Mouse (Mus musculus) midbrain, embryonic 16.5 days (tissue): ENCODE measurements around the gene Fat3. TPM values are rescaled to one million over a fixed set of nuclear protein-coding genes. Genes with fewer than 3 reads are reported as not detected.

Experiments
- ATAC-seq: fragments of 200-750 bp; cut with Nextera tagmentation; 2 replicates; pipeline ENCODE4 v1.8.0; 2017; ENCODE audit warnings: moderate TSS enrichment
- H3K27ac ChIP-seq: fragments of 300-500 bp; sonication (generic); 2 replicates; pipeline ENCODE4 v1.5.1; 2014; ENCODE audit warnings: mild to moderate bottlenecking, low read length, mixed read lengths
- H3K27me3 ChIP-seq: fragments of 300-500 bp; sonication (generic); 2 replicates; pipeline ENCODE4 v1.6.1; 2014; ENCODE audit warnings: low read depth, low read length, mixed read lengths; ENCODE audit not compliant: control insufficient read depth, insufficient read depth
- H3K36me3 ChIP-seq: fragments of 300-500 bp; sonication (generic); 2 replicates; pipeline ENCODE4 v1.6.1; 2014; ENCODE audit warnings: mild to moderate bottlenecking, low read length, moderate library complexity, mixed read lengths; ENCODE audit not compliant: control insufficient read depth, insufficient read depth
- H3K4me1 ChIP-seq: fragments of 300-500 bp; sonication (generic); 2 replicates; pipeline ENCODE4 v1.6.1; 2014; ENCODE audit warnings: mild to moderate bottlenecking, low read length, mixed read lengths; ENCODE audit not compliant: control insufficient read depth, insufficient read depth
- H3K4me2 ChIP-seq: fragments of 300-500 bp; sonication (generic); 2 replicates; pipeline ENCODE4 v1.6.1; 2014; ENCODE audit warnings: mild to moderate bottlenecking, low read length, mixed read lengths
- H3K4me3 ChIP-seq: fragments of 300-500 bp; sonication (generic); 2 replicates; pipeline ENCODE4 v1.5.1; 2014; ENCODE audit warnings: low read depth, mild to moderate bottlenecking, low read length, moderate library complexity, mixed read lengths
- H3K9ac ChIP-seq: fragments of 300-500 bp; sonication (generic); 2 replicates; pipeline ENCODE4 v1.6.1; 2014; ENCODE audit warnings: low read depth, low read length, mixed read lengths
- H3K9me3 ChIP-seq: fragments of 300-500 bp; sonication (generic); replicated peaks from 2 replicates; pipeline ENCODE4 v1.6.1; 2014; ENCODE audit warnings: mild to moderate bottlenecking, low read length, mixed read lengths; ENCODE audit not compliant: control insufficient read depth, poor library complexity, severe bottlenecking
- WGBS: fragments of 180-500 bp; shearing (Covaris S2); extraction: QIAGEN DNeasy Blood & Tissue Kit; methylation state at CpG from one replicate; pipeline ENCODE4 v1.1.7; 2014; 5-methylcytosine and 5-hydroxymethylcytosine counted together
- polyA plus RNA-seq: library from polyadenylated mRNA; unstranded; fragments of >200 nt; fragmentation: Nextera tagmentation; extraction: Ambion mirVana; gene quantifications from 2 replicates; pipeline ENCODE4 v1.2.1, GENCODE M21; 2015

Fat3 gene
- polyA plus RNA-seq, 1 experiment from 2014 or later, result 13.4 TPM

DNA sequence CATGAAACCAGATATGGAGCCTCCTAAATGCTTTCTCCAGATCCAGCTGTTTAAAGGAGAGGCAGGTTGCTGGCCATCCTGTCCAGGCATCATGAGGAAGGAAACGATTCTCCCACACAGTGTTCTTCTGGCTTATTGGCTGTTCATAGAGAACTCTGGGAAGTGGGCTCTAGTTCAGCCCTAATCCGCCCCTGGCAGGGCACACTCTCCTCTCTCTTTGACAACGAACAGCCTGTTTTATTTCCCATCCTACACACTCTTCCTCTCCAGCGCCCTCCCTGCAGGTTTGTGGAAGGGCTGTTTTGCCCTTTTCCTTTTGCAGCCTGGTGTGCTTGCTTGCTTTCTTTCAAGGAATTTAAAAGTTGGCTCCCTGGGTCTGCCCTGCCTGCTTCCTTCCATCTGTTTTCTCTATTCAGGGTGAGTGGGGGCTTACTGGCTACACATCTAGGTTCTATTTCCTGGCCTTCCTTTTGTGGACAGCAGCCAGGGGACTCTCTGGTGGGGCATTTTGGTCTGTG, 472.6 kb downstream of the Fat3 start:
- WGBS, result 47% methylated on average over 4 of the region's 4 CpGs

GRCm38 (mm10) chr9:16026054-16026453, 475.0 kb downstream of the Fat3 start:
- no peaks in the 10 kb centered on the region for H3K4me1 ChIP-seq
- H3K27ac ChIP-seq, result no peak overlapping the region
- no peak overlapping the region for H3K9ac ChIP-seq
- 60% methylated on average over 4 of the region's 4 CpGs for WGBS
- no peaks in the 10 kb centered on the region for H3K27me3 ChIP-seq
- no peaks in the 10 kb centered on the region for H3K36me3 ChIP-seq
- no peak overlapping the region for H3K4me3 ChIP-seq
- no peak overlapping the region for H3K4me2 ChIP-seq
- no peaks in the 10 kb centered on the region for H3K9me3 ChIP-seq
- ATAC-seq, result no peak

More for the DNA sequence above, 472.6 kb downstream of the Fat3 start:
- Histone ChIP-seq H3K4me2 (no peak overlapping the region), H3K27me3 (no peaks in the 10 kb centered on the region), H3K4me1 (no peaks in the 10 kb centered on the region), H3K9ac (no peak overlapping the region), H3K27ac (no peak overlapping the region), H3K9me3 (no peaks in the 10 kb centered on the region), H3K36me3 (no peaks in the 10 kb centered on the region), H3K4me3 (no peak overlapping the region)
- ATAC-seq, result peak; percentile 61; the same call in 1 of the 2 replicates

- H3K4me1 ChIP-seq, result no peaks in the 10 kb centered on the region
- no peaks in the 10 kb centered on the region for H3K9me3 ChIP-seq
- no peak overlapping the region for H3K4me3 ChIP-seq
- no peak overlapping the region for H3K9ac ChIP-seq
- no peaks in the 10 kb centered on the region for H3K27me3 ChIP-seq
- H3K36me3 ChIP-seq, result no peaks in the 10 kb centered on the region
- no peak overlapping the region for H3K27ac ChIP-seq
- ATAC-seq, result no peak
- 92% methylated on average over 7 of the region's 7 CpGs for WGBS
- H3K4me2 ChIP-seq, result no peak overlapping the region
Measured at GRCm38 (mm10) chr9:16024706-16025105, 476.4 kb downstream of the Fat3 start.

DNA sequence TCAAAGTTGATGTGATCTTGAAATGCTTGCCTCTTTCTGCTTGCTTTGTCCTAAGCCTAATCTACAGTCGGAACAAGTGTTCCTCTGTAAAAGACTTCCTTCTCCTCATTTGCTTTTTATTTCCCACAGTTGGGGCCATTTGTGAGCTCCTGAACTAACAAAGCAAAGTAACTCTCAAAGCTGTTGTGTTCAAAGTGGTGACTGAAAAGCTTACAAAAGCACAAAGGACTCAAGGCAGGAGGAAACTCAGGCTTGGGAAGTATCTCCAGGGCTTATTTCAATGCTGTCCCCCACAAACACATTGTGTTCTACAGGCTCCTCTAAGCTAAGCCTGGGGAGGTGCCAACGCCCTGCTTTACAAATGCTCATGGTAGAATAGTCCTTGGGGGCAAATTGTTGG, 487.0 kb downstream of the Fat3 start:
- Histone ChIP-seq H3K27ac (no peak overlapping the region), H3K4me1 (no peaks in the 10 kb centered on the region), H3K27me3 (no peaks in the 10 kb centered on the region), H3K4me2 (no peak overlapping the region), H3K9me3 (0 out of 2 replicates have a peak, but pooled peaks cover 1% of the 10 kb centered on the region), H3K9ac (no peak overlapping the region), H3K36me3 (no peaks in the 10 kb centered on the region), H3K4me3 (no peak overlapping the region)
- 11% methylated on average over 2 of the region's 2 CpGs for WGBS
- ATAC-seq, result peak; percentile 45; the same call in 1 of the 2 replicates

DNA sequence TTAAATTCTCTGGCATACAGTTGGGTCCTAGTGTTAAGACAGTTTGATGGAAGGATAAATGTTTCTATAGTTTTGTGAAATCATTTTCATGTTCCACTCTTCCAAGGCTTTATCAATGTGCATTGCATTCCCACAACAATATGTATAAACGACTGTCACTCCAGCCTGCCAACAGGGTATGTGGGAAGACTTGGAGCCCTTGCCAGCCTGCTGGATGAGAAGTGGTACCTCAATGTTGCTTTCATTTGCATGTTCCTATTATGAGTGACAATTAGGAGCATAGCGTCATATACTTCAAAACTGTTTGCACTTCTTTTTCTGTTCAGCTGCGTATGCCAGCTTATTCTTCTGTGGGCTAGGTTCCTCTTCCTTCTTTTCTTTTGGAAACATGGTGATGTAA, 489.7 kb downstream of the Fat3 start:
- 95% methylated on average over 3 of the region's 3 CpGs for WGBS

GRCm38 (mm10) chr9:16007516-16007915, 493.6 kb downstream of the Fat3 start:
- no peak for ATAC-seq
- Histone ChIP-seq H3K36me3 (no peaks in the 10 kb centered on the region), H3K9ac (no peak overlapping the region), H3K27ac (no peak overlapping the region), H3K27me3 (no peaks in the 10 kb centered on the region), H3K4me1 (no peaks in the 10 kb centered on the region), H3K9me3 (0 out of 2 replicates have a peak, but pooled peaks cover 3% of the 10 kb centered on the region), H3K4me3 (no peak overlapping the region), H3K4me2 (no peak overlapping the region)
- 81% methylated on average over 5 of the region's 5 CpGs for WGBS

More for the DNA sequence above, 489.7 kb downstream of the Fat3 start:
- H3K4me1 ChIP-seq, result no peaks in the 10 kb centered on the region
- no peak overlapping the region for H3K27ac ChIP-seq
- no peak for ATAC-seq
- no peak overlapping the region for H3K4me3 ChIP-seq
- H3K9me3 ChIP-seq, result 0 out of 2 replicates have a peak, but pooled peaks cover 3% of the 10 kb centered on the region
- no peaks in the 10 kb centered on the region for H3K36me3 ChIP-seq
- H3K4me2 ChIP-seq, result no peak overlapping the region
- H3K9ac ChIP-seq, result no peak overlapping the region
- no peaks in the 10 kb centered on the region for H3K27me3 ChIP-seq

GRCm38 (mm10) chr9:16002991-16003390, 498.1 kb downstream of the Fat3 start:
- Histone ChIP-seq H3K9me3 (no peaks in the 10 kb centered on the region), H3K27ac (no peak overlapping the region), H3K27me3 (no peaks in the 10 kb centered on the region), H3K4me2 (no peak overlapping the region), H3K4me1 (no peaks in the 10 kb centered on the region), H3K36me3 (peaks cover 11% of the 10 kb centered on the region; the same call in 1 of the 2 replicates), H3K9ac (no peak overlapping the region), H3K4me3 (no peak overlapping the region)
- ATAC-seq, result no peak
- 83% methylated on average over 1 of the region's 1 CpGs for WGBS

GRCm38 (mm10) chr9:15994762-15995161, 506.3 kb downstream of the Fat3 start:
- H3K4me2 ChIP-seq, result no peak overlapping the region
- H3K27ac ChIP-seq, result no peak overlapping the region
- no peaks in the 10 kb centered on the region for H3K27me3 ChIP-seq
- no peaks in the 10 kb centered on the region for H3K9me3 ChIP-seq
- WGBS, result 55% methylated on average over 7 of the region's 7 CpGs
- peak; percentile 66; the same call in 1 of the 2 replicates for ATAC-seq
- no peak overlapping the region for H3K9ac ChIP-seq
- H3K4me1 ChIP-seq, result 0 out of 2 replicates have a peak, but pooled peaks cover 3% of the 10 kb centered on the region
- no peak overlapping the region for H3K4me3 ChIP-seq
- H3K36me3 ChIP-seq, result peaks cover 28% of the 10 kb centered on the region

DNA sequence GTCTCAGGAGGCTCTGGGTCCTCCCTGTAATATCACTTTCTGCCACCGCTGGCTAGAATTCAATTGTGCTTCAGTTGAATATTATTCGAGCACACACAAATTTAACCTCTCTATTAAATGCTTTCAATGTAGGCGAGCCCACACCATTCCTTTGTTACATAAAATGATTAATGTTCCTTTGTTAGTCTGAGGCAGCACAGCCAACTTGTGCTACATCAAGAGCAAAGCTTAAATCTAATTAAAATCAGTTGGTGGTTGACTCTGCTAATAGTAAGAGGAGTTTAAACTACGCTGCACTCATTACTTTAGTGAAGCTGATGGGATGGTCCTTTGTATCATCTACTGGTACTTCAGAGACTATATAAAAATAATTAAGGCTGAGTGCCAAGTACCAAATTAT, 506.9 kb downstream of the Fat3 start:
- Histone ChIP-seq H3K27ac (no peak overlapping the region), H3K9me3 (no peaks in the 10 kb centered on the region), H3K4me2 (no peak overlapping the region), H3K4me3 (no peak overlapping the region), H3K36me3 (peaks cover 28% of the 10 kb centered on the region), H3K27me3 (no peaks in the 10 kb centered on the region), H3K4me1 (0 out of 2 replicates have a peak, but pooled peaks cover 3% of the 10 kb centered on the region), H3K9ac (no peak overlapping the region)
- ATAC-seq, result peak; percentile 61; the same call in 1 of the 2 replicates
- 60% methylated on average over 4 of the region's 4 CpGs for WGBS
